Mouse (Mus musculus) CD4-positive, CD25-positive, alpha-beta regulatory T cell, adult 4 months (primary cell): ENCODE results near the gene Thap8. TPM values are rescaled to one million over a fixed set of nuclear protein-coding genes. Genes with fewer than 3 reads are reported as not detected.
"Not testable (repeated sequence)": the region's sequence is repeated elsewhere in the genome, so short reads cannot be mapped to it uniquely, and the experiment has no call there.

ENCODE experiments used
- ATAC-seq: one replicate; pipeline ENCODE4 v1.8.0; 2017
- polyA plus RNA-seq, 2 experiments: library from polyadenylated mRNA; unstranded; fragments of 100-300 nt; shearing (Covaris generic); gene quantifications; one replicate each; pipeline ENCODE4 v1.2.1; 2017

Gene Thap8
- polyA plus RNA-seq = 1 to 10 TPM in 1 of 2 experiments, not detected in 1; 1.6 TPM

DNA sequence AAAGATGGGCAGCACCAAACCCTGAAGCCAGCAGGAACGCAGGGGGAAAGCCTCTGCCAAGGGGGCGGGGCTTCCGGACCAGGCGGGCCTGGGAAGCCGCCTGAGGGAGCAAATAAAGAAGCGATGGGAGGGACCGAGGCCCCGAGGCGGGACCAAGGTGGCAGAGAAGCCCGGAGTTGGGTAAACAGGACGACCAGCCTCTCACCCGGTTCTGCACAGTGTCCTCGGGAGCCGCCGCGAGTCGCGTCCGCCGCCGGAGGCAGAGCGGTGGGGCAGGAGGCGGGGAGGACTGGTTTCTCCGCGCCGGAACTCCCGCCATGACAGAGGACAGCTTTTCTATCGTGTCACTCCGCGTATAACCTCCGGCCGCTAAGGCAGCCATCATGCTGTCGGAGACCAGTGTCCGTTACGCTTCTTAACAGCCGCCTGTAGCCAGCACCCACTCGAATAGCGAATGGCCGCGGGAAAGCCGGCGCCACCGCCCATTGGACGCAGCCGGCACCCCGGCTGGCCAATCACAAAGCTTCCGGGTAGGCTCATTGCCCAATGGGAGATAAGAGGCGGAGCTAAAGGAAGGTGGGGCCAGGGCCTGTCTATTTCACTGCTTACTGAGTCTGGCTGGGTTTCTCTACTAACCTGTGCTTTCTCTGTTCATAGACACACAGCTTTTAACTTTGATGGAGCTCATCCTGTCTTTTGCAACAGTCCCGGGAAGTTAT lies at the start of gene Thap8, which contains the start of gene Wdr62:
TSS of gene Thap8 (plus strand) at position 144 of the 719 bp plus-strand sequence.
TSS of gene Wdr62 (minus strand) at position 469 of the 719 bp plus-strand sequence.
- ATAC-seq = peak; percentile 97

DNA sequence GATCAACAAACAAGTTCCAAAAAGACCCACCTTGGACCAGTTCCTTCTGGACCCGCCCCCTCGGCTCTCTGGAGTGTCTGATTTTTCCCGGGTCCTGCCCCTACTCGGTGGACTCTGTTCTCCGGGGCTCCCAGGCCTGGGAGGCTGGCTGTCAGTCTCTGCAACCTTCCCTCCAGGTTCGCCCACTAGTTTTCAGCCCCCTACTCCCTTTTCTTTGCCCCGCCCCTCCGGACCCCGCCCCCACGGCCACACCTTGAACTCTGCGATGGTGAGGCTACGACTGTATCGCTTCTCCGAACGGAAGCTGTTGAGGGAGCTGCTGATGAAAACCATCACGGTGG lies 48.6 kb upstream of the Thap8 start:
- no peak for ATAC-seq

DNA sequence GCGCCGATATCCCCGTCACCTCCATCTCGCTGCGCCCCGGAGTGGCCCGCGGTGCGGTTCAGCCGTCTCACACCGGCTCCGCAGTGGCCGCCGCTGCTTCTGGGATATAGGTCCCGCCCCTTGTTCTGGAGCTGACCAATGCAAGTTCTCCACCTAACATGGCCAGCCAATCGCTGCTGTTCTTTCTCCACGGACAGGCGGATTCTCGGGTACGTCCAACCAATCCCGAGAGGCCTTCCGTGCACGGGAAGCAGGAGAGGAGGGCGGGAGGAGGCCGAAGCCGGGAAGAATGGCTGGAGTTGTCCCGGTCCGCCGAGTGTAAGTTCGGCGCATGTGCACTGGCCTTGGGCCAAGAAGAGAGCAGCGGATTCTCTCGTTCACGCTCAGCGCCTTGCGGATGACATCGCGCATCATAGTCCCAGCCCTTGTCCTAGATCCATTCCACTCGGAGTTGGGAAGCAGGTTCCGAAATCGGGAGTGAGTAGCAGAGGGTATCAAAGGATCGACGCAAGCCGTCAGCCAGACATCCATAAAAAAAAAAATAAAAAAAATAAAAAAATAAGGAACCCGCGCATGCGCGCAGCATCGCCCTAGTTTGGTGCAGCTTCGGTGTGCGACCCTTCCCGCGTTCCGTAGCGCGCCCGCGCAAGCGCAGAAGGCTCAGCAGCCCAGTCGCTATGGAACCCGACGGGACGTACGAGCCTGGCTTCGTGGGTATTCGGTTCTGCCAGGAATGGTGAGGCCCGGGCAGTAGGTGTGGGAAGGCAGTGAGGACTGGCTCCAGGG lies 48.0 kb upstream of the Thap8 start, which contains the start of the genes Polr2i and Tbcb:
TSS of gene Polr2i (plus strand) at position 280 of the 786 bp plus-strand sequence.
TSS of gene Tbcb (minus strand) at position 604 of the 786 bp plus-strand sequence.
- peak; percentile 96 for ATAC-seq

DNA sequence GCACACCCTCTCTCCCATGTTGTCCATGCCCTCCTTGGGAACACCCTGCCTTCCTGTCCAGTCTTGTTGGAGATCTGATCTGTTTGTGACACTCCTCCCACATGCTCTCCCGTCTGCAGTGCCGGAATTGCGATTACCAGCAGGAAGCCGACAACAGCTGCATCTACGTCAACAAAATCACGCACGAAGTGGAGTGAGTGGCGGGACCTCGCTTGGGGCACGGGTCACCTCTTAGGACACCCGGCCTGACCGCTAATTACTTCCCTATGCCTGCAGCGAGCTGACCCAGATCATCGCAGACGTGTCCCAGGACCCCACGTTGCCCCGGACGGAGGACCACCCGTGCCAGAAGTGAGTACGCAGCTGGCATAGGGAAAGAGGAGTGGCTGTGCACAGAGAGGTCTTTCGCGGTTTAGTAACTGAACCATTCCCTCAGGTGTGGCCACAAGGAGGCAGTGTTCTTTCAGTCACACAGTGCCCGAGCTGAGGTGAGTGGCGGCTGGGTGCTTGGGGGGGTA lies 47.2 kb upstream of the Thap8 start:
- no peak for ATAC-seq

DNA sequence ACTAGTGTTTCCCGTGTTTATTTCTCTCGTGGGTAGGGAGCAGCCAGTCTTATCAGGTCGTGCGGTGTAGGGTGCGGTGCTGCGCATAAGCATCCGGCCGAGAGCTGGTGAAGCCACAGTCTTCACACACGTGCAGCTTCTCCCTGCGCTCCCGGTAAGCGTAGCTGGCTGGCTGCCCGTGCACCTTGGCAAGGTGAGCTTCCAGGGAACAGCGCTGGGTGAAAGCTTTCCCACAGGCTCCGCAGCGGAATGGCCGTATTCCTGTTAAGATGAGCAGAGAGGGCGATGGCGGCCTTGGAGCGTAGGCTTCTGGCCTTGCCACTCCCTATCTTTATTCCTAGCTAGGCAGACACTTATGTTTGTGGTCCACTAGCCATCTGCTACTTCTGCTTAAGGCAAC lies 46.5 kb upstream of the Thap8 start:
- ATAC-seq = no peak

DNA sequence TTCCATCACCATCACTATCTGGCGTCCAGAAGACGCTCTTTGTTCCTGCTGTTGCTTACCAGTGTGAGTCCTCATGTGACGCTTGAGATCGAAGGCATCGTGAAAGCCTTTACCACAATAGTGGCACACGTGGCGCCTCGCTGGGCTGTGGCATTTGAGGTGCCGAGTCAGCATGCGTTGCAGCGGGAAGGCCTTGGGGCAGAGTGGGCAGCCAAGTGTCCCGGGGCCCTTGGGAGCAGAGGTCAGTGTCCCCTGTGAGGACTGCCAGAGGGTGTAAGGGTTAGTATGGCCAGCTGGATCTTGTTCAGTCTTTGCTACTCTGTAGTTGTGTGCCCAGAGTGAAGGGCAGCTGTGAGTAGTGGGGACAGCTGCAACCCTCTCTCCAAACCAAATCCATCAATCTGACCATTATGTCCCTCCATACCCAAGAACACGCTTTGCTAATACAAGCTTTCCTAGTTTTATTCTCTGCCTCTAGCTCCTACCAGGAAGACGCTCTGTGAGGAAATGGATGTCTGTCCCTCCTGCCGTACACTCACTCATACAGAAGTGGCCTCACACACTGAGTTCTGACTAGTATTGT lies 45.5 kb upstream of the Thap8 start:
- ATAC-seq = no peak

DNA sequence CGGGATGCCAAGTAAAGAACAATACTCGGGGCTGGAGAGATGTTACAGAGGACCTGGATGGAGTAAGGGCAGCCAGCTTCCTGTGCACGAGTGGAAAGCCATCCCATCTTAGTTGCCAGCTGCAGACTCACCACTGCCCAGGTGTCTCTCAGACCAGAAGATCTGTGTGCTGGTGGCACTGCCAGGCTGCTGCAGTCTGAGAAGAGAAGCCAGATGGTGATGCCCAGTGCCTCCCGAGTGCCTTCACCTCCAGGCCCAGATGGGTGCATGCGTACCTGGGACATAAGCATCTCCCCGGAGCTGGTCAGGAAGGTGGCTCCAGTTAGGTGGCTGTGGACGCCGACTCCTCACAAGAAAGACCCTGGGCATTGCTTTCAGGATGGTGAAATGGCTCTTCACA lies 44.8 kb upstream of the Thap8 start:
- no peak for ATAC-seq

DNA sequence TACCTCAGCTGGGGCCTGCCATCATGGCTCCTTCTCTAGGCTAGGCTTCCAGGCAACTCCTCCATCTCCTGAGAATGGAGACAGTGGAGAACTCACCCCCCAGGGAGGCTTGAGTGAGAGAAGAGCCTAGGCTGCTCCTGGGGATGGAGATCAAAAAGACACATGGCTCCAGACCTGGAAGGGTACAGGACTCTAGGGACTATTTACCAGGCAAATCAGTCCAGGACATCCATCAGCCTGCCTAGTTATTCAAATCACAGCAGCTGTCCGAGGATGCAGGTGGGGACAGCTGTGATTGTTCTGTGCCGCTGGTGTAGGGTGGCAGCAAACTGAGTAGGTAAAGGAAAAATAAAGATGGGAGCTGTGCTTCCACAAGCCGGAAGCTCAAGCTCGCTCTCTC lies 44.3 kb upstream of the Thap8 start, which contains the start of gene Ovol3:
TSS of gene Ovol3 (minus strand) at position 101 of the 400 bp plus-strand sequence.
- no peak for ATAC-seq

DNA sequence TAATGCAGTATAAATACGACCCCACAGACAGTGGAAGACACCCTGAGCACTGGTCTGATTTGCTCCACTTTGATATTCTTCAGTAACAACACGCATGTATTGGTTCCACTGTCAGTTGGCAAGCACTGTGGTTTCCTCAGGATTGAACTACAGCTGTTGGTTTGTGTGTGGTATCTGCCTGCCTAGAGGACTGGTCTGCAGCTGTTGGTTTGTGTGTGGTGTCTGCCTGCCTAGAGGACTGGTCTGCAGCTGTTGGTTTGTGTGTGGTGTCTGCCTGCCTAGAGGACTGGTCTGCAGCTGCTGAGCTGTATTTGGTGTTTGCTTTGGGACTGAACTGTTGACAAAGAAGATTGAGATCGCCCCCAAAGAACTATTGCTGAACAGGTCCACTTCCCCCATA lies 42.5 kb upstream of the Thap8 start:
- not testable (repeated sequence) for ATAC-seq

DNA sequence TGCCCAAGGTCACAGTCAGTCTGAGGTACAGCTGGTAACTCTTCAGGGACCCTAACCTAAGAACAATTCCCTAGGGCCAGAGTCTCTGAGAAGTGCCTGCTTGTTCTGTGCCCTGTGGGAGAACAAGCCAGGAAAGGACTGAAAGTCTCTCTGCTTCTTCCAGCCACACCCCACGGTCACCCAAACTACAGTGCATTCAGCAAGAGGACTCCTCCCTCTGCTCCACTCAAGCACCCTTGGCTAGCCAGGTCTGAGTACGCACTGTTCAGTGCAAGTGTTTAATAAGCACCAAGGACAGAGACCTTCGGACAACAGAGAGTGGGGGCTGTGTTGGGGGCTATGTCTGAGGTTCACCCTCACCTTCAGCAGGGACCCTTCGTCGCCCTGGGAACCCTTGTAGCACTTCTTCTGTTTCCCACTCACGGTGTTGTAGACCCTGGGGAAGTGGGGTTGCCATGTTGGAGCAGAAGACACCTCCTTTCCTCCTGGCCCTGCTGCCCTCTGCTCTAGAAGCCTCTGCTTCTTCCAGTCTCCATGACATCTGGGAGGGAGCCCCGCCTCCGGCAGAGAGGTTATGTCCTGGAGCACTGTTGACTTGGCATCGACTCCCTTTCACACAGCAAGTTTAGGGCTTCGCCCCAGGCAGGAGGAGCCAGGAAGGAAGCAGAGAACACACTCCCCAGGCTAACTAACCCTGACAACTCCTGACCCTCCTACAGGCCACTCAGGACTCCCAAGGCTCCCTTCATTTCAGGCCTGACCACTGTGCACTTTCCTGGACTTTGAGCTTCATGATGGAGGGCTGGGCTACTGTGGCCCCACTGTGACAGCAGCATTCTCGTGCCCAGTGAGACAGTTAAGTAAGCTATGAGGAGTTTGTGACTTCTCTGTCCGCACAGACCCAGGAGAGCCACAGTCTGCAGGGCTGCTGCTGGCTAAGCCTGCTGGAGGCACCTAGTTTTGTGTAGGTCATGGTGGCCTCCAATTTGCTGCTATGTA lies 27.6 kb upstream of the Thap8 start:
- no peak for ATAC-seq

DNA sequence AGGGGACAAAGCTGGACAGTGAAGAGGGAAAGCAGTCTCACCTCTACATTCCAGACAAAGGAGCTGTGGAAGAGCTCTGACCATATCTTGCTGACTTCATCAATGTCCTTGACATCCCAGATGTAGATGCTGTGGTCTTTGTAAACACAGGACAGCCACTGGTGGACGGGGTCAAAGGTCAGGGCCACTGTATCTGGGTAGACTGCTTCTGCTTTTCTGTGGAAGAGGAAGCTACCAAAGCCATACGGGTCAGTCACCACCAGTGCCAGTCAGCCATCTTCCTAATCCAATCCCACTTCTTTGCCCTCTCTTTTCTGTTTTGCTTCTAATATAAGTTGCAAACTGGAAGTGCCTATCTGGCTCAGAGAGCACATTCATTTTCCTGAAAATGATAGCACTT lies 14.9 kb upstream of the Thap8 start:
- ATAC-seq = no peak

DNA sequence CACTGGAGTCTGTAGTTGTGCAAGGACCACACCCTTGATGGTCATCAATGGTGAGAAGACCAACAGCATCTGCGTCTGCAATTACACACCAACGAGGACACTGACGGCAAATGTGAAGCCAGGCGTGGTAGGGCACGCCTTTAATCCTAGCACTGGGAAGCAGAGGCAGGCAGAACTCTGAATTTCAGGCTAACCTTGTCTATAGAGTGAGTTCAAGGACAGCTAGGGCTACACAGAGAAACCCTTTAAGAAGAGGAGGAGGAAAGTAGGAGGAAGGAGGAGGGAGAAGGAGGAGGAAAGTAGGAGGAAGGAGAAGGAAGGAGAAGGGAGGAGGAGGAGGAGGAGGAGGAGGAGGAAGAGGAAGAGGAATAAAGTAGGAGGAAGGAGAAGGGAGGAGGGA lies 14.4 kb upstream of the Thap8 start:
- no peak for ATAC-seq

DNA sequence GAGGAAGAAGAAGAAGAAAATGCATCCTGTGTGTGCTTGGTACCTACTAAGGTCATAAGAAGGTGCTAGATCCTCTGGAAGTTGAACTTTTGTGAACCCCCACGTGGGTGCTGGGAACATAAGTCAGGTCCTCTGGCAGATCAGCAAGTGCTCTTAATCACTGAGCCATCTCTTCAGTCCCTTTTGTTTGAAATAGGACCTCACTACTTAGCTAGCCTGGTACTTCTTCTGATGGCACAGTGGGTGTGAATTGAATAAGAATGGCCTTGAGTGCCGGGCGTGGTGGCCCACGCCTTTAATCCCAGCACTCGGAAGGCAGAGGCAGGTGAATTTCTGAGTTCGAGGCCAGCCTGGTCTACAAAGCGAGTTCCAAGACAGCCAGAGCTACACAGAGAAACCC lies 14.0 kb upstream of the Thap8 start:
- no peak for ATAC-seq

DNA sequence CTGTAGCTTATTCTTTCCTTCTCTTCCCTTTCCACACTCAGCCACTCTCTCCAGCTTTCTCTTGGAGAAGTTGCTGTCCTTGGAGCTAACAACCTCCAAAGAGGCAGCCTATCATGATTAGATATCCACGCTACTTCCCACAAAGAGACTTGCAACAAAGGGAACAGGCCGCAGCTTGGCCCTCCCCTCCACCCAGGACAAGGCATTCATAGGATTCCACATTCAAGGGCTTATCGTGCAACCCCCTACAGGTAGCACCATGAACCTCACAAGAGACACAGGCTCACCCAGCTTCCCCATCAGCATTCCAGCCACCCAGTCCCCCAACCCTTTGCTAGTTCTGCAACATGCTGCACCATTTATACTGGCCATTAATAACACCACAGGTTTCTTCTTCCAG lies 13.1 kb upstream of the Thap8 start:
- no peak for ATAC-seq

DNA sequence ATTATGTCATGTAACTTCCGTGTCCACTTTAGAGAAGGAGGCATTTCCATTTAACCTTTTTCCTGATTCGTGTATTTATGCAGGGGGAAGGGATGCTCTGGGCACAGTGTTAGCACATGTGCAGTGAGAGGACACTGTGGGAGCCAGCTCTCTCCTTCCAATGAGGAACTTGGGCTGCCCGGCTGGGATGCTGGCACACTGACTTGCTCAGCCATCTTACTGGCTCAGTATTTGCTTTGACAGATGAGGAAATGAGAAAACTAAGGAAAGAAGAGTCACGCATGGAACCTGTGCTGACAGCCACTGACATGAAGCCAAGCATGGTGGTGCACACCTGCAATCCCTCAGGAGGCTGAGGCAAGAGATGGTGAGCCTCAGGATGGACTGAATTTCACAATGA lies 10.3 kb upstream of the Thap8 start:
- no peak for ATAC-seq

DNA sequence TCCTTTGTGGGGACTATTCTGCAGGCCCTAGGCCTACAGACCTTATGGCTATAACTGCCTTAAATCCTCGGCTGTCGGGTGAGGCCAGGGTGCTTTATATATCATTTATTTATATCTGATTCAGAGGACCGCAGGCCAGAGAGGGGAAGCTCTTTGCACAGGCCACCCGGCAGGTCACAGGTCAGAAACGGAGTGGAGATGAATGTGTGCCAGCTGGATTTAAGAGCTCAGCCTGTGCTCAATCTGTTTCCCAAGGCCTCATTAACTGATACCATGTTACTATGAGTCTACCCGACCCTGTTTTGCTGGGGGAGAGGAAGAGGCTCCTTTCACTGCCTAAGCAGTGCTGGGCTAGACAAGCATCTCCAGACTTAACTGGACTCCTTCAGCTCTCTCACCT lies 5.5 kb upstream of the Thap8 start:
- ATAC-seq = no peak

DNA sequence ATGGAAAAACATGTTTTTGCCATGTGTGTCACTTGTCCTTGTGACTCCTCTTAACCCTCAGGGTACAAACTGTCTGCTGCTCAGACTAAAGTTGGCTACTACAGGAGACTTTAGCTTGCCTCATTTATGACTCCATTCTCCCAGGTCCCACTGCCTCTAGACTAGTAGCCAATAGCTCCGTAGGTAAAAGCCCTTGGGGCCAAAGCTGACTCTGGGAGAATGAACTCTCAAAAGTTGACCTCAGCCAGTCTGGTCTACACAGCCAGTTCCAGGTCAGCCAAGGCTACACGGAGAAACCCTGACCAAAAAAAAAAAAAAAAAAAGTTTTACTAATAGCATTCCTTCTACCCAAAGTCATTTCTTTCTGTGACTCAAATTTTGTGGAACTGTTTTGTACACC lies 983 bp upstream of the Thap8 start:
- ATAC-seq = no peak

DNA sequence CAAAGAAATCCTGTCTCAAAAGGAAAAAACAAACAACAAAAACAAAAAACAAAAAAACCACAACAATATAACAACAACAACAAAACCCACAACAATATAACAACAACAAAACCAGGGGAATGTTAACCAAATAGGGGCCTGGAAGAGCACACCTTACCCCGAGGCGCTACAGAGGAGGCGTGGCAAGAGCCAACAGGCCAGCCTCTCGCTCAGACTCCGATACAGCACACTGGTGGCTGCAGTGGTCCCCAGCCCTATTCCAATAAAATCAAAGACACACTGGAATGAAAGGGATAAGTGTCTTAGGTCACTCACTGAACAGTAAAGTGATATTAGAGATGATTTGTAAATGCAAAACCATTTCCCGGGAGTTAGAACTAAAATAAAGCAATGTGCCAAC lies 358 bp upstream of the Thap8 start:
- no peak for ATAC-seq

DNA sequence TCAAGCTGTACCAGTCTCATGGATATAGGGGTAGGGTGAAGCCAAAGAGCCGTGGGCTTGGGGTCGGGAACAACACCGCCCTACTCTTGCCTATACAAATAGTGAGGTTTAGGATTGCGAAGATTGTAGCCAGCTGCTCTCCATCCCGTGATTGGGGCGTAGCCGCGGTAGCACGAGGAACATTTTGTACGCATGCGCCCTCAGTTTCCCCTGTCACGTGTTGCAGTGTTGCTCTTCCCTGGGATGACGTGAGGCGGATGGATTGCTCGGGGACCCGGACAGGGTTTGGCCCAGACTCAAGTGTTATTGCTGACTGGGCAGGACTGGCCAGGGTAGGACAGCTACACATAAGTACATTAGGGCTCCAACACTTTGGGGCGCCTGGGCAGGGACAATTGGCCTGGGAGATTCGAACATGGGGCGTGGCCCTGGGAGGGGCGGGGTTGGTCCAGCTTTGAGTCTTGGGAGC lies 810 bp downstream of the Thap8 start:
- peak; percentile 66 for ATAC-seq

DNA sequence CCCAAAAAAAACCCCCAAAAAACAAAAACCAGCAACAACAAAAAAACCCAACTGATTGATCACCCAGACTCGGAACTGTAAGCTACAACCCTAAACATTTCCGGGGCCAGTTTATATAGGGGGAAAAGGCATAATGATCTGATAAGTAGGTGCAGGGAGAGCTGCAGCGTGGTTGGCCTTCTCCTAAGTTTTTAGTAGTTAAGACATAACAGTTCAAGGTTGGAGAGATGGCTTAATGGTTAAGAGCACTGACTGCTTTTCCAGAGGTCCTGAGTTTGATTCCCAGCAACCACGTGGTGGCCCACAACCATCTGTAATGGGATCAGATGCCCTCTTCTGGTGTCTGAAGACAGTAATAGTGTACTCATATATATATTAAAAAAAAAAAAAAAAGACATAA lies 1.6 kb downstream of the Thap8 start:
- ATAC-seq = no peak

DNA sequence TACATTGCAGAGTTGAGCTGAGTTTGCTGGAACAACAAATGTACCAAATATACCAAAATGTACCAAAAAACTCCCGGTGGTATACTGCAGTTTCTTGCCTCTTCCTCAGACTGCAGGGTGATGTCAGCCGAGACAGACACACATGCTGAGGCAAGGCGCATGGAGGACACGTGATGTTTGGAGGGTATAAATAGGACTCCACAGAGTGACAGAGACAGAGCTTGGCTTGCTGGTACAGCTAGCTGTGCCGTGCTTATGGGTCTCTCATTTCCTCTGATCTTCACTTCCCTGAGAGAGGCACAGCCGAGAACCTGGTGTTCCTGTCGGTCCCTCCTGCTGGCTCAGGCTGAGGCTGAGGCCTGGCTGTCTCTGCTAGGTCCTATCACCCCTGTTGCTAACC lies 2.8 kb downstream of the Thap8 start:
- ATAC-seq = no peak
